Mouse (Mus musculus): ENCODE results near the gene Hdac4.

- TF ChIP-seq POLR2A (IDR thresholded peaks at IDR 0.05; ENCODE audit: insufficient read length, low read depth) (no peak), E2F4 (IDR thresholded peaks at IDR 0.05; ENCODE audit: insufficient read depth) (no peak), CEBPB (IDR thresholded peaks at IDR 0.05; ENCODE audit: insufficient read depth, poor library complexity, severe bottlenecking) (no peak), MYOG (IDR thresholded peaks at IDR 0.05; ENCODE audit: control insufficient read depth in 1 of 3, insufficient read depth in 1 of 3, insufficient read length in 2 of 3, low read depth in 2 of 3) (no peak), MYOD1 (IDR thresholded peaks at IDR 0.05; ENCODE audit: control insufficient read depth in 1 of 3, insufficient read length in 2 of 3, low read depth in 2 of 3) (no peak), TCF12 (IDR thresholded peaks at IDR 0.05; ENCODE audit: insufficient read depth, poor library complexity, severe bottlenecking) (no peak), USF1 (IDR thresholded peaks at IDR 0.05; ENCODE audit: low read depth) (no peak)
Observed at GRCm38 (mm10) chr1:92174251-92174897, 21.1 kb downstream of the Hdac4 start.

Measured in myocyte (in vitro differentiated cells).